Mouse (Mus musculus): ENCODE data around the gene Smim4. TPM values are rescaled to one million over a fixed set of nuclear protein-coding genes. Genes with fewer than 3 reads are reported as not detected.

The Smim4 gene
- polyA plus RNA-seq, 1 experiment from 2014 or later, result 76.1 TPM

GRCm38 (mm10) chr14:31165458-31165857 lies 36.7 kb upstream of the Smim4 start:
- Histone ChIP-seq H3K27me3 (ENCODE audit: insufficient read depth, low read length) (no peaks in the 10 kb centered on the region), H3K4me1 (ENCODE audit: insufficient read depth) (peaks cover 41% of the 10 kb centered on the region), H3K36me3 (replicated peaks; ENCODE audit: insufficient read depth, low read length) (peaks cover 3% of the 10 kb centered on the region; the same call in 1 of the 2 replicates), H3K9me3 (ENCODE audit: low read length) (no peaks in the 10 kb centered on the region), H3K27ac (ENCODE audit: low read depth) (peak overlapping the region; percentile 34; the same call in 1 of the 2 replicates), H3K9ac (replicated peaks) (0 out of 2 replicates have a peak overlapping the region, but pooled peaks have one; percentile 0), H3K4me3 (ENCODE audit: low read depth, low read length) (no peak overlapping the region), H3K4me2 (ENCODE audit: low read depth, low read length) (0 out of 2 replicates have a peak overlapping the region, but pooled peaks have one; percentile 22)
- TF ChIP-seq CTCF (IDR thresholded peaks at IDR 0.05; ENCODE audit: low read depth) (no peak), EP300 (IDR thresholded peaks at IDR 0.05; ENCODE audit: low read depth) (no peak)
- DNase-seq (no peak), ATAC-seq (no peak)
- WGBS (ENCODE audit: insufficient replicate concordance), result 44% methylated on average over 7 of the region's 7 CpGs

GRCm38 (mm10) chr14:31165010-31165409 lies 36.3 kb upstream of the Smim4 start:
- ATAC-seq (no peak), DNase-seq (no peak)
- H3K36me3 ChIP-seq (replicated peaks; ENCODE audit: insufficient read depth, low read length), result no peaks in the 10 kb centered on the region
- H3K9ac ChIP-seq (replicated peaks), result 0 out of 2 replicates have a peak overlapping the region, but pooled peaks have one; percentile 0
- TF ChIP-seq EP300 (IDR thresholded peaks at IDR 0.05; ENCODE audit: low read depth) (no peak), CTCF (IDR thresholded peaks at IDR 0.05; ENCODE audit: low read depth) (no peak)
- no peaks in the 10 kb centered on the region for H3K9me3 ChIP-seq (ENCODE audit: low read length)
- no peak overlapping the region for H3K27ac ChIP-seq (ENCODE audit: low read depth)
- WGBS (ENCODE audit: insufficient replicate concordance), result 47% methylated on average over 2 of the region's 2 CpGs
- H3K27me3 ChIP-seq (ENCODE audit: insufficient read depth, low read length), result no peaks in the 10 kb centered on the region
- H3K4me2 ChIP-seq (ENCODE audit: low read depth, low read length), result no peak overlapping the region
- H3K4me3 ChIP-seq (ENCODE audit: low read depth, low read length), result no peak overlapping the region
- H3K4me1 ChIP-seq (ENCODE audit: insufficient read depth), result peaks cover 41% of the 10 kb centered on the region

GRCm38 (mm10) chr14:31164067-31164466 lies 35.3 kb upstream of the Smim4 start:
- ATAC-seq (peak; percentile 12; the same call in 1 of the 2 replicates), DNase-seq (no peak)
- Histone ChIP-seq H3K9me3 (ENCODE audit: low read length) (no peaks in the 10 kb centered on the region), H3K9ac (replicated peaks) (no peak overlapping the region), H3K27ac (ENCODE audit: low read depth) (0 out of 2 replicates have a peak overlapping the region, but pooled peaks have one; percentile 16), H3K4me2 (ENCODE audit: low read depth, low read length) (no peak overlapping the region), H3K36me3 (replicated peaks; ENCODE audit: insufficient read depth, low read length) (no peaks in the 10 kb centered on the region), H3K27me3 (ENCODE audit: insufficient read depth, low read length) (no peaks in the 10 kb centered on the region), H3K4me1 (ENCODE audit: insufficient read depth) (peaks cover 45% of the 10 kb centered on the region), H3K4me3 (ENCODE audit: low read depth, low read length) (no peak overlapping the region)
- TF ChIP-seq EP300 (IDR thresholded peaks at IDR 0.05; ENCODE audit: low read depth), result no peak
- TF ChIP-seq CTCF (IDR thresholded peaks at IDR 0.05; ENCODE audit: low read depth), result no peak
- WGBS (ENCODE audit: insufficient replicate concordance), result 44% methylated on average over 8 of the region's 8 CpGs

GRCm38 (mm10) chr14:31161638-31162037 lies 32.9 kb upstream of the Smim4 start:
- ATAC-seq, result no peak
- H3K9me3 ChIP-seq (ENCODE audit: low read length), result no peaks in the 10 kb centered on the region
- peaks cover 1% of the 10 kb centered on the region; the same call in 1 of the 2 replicates for H3K36me3 ChIP-seq (replicated peaks; ENCODE audit: insufficient read depth, low read length)
- no peak overlapping the region for H3K4me3 ChIP-seq (ENCODE audit: low read depth, low read length)
- TF ChIP-seq CTCF (IDR thresholded peaks at IDR 0.05; ENCODE audit: low read depth), result no peak
- no peak for TF ChIP-seq EP300 (IDR thresholded peaks at IDR 0.05; ENCODE audit: low read depth)
- no peak for DNase-seq
- no peak overlapping the region for H3K27ac ChIP-seq (ENCODE audit: low read depth)
- peaks cover 42% of the 10 kb centered on the region for H3K4me1 ChIP-seq (ENCODE audit: insufficient read depth)
- H3K27me3 ChIP-seq (ENCODE audit: insufficient read depth, low read length), result no peaks in the 10 kb centered on the region
- no peak overlapping the region for H3K9ac ChIP-seq (replicated peaks)
- WGBS (ENCODE audit: insufficient replicate concordance), result 68% methylated on average over 10 of the region's 10 CpGs
- H3K4me2 ChIP-seq (ENCODE audit: low read depth, low read length), result peak overlapping the region; percentile 39; the same call in 1 of the 2 replicates

GRCm38 (mm10) chr14:31161191-31161590 lies 32.4 kb upstream of the Smim4 start:
- no peak for TF ChIP-seq EP300 (IDR thresholded peaks at IDR 0.05; ENCODE audit: low read depth)
- no peak for TF ChIP-seq CTCF (IDR thresholded peaks at IDR 0.05; ENCODE audit: low read depth)
- no peak overlapping the region for H3K9ac ChIP-seq (replicated peaks)
- no peak overlapping the region for H3K4me3 ChIP-seq (ENCODE audit: low read depth, low read length)
- H3K4me2 ChIP-seq (ENCODE audit: low read depth, low read length), result peak overlapping the region; percentile 39; the same call in 1 of the 2 replicates
- no peak for DNase-seq
- H3K27ac ChIP-seq (ENCODE audit: low read depth), result 0 out of 2 replicates have a peak overlapping the region, but pooled peaks have one; percentile 84
- H3K9me3 ChIP-seq (ENCODE audit: low read length), result no peaks in the 10 kb centered on the region
- no peaks in the 10 kb centered on the region for H3K27me3 ChIP-seq (ENCODE audit: insufficient read depth, low read length)
- peaks cover 38% of the 10 kb centered on the region for H3K4me1 ChIP-seq (ENCODE audit: insufficient read depth)
- WGBS (ENCODE audit: insufficient replicate concordance), result 80% methylated on average over 7 of the region's 7 CpGs
- peaks cover 2% of the 10 kb centered on the region; the same call in 1 of the 2 replicates for H3K36me3 ChIP-seq (replicated peaks; ENCODE audit: insufficient read depth, low read length)
- no peak for ATAC-seq

GRCm38 (mm10) chr14:31160196-31161150 lies 31.7 kb upstream of the Smim4 start:
- H3K9me3 ChIP-seq (ENCODE audit: low read length), result no peaks in the 10 kb centered on the region
- whole genome bisulfite sequencing (ENCODE audit: insufficient replicate concordance), result 40% methylated on average over 27 of the region's 27 CpGs
- DNase-seq (peak; percentile 58), ATAC-seq (peak; percentile 85)
- no peak for TF ChIP-seq CTCF (IDR thresholded peaks at IDR 0.05; ENCODE audit: low read depth)
- TF ChIP-seq EP300 (IDR thresholded peaks at IDR 0.05; ENCODE audit: low read depth), result no peak
- H3K4me3 ChIP-seq (ENCODE audit: low read depth, low read length), result peak overlapping the region; percentile 9
- H3K36me3 ChIP-seq (replicated peaks; ENCODE audit: insufficient read depth, low read length), result peaks cover 3% of the 10 kb centered on the region; the same call in 1 of the 2 replicates
- H3K4me2 ChIP-seq (ENCODE audit: low read depth, low read length), result peak overlapping the region; percentile 58
- H3K27ac ChIP-seq (ENCODE audit: low read depth), result peak overlapping the region; percentile 84
- peak overlapping the region; percentile 34 for H3K9ac ChIP-seq (replicated peaks)
- peaks cover 35% of the 10 kb centered on the region for H3K4me1 ChIP-seq (ENCODE audit: insufficient read depth)
- no peaks in the 10 kb centered on the region for H3K27me3 ChIP-seq (ENCODE audit: insufficient read depth, low read length)

All from liver, postnatal 0 days (tissue).